Mouse (Mus musculus) skeletal muscle tissue, adult 2 months (tissue): Measurements from ENCODE around the gene Wdr31.
A peak's percentile ranks its signal among the peaks of the same experiment; 100 is the strongest.

Source experiments
- DNase-seq: peaks from one replicate; pipeline ENCODE4 v3.0.0-alpha.2; 2012; ENCODE audit warnings: low read depth, low spot score

Wdr31 gene

DNA sequence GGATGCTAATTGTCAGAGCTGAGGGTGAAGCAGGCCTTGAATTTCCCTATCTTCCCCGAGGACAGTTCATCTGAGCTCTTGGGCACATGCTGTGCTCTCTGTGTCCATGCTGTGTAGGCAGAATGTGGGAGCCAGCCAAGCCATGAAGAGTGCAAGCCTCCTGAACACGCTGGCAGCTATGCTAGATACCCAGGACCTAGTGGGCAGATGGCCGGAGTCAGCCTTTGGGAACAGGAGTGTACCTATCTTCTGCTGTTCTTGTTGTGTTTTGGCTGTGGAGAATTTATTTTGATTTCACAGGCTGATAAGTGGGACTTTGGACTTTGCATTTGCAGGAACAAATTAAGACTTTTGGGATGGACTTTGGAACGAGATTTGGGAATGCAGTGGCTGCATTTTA lies 30.2 kb downstream of the Wdr31 start:
- no peak for DNase-seq

DNA sequence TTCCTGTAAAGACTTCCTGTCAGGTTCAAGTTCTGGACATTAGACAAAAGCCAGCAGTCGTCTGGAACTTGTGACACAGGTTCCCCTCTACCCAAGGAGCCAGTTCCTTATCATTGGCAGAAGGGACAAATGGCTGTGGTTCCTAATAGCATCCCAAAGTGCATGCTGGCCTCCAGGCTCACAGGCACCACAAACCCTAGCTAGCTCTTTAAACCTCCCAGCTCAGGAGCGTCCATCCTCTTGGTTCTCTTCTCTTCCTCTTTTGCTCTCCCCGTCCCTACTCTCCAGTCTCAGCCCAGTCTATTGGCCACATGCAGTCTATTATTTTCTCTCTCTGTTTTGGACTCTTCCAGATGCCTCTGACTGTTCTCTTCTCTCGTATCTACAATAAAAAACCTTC lies 30.9 kb downstream of the Wdr31 start:
- DNase-seq = no peak

DNA sequence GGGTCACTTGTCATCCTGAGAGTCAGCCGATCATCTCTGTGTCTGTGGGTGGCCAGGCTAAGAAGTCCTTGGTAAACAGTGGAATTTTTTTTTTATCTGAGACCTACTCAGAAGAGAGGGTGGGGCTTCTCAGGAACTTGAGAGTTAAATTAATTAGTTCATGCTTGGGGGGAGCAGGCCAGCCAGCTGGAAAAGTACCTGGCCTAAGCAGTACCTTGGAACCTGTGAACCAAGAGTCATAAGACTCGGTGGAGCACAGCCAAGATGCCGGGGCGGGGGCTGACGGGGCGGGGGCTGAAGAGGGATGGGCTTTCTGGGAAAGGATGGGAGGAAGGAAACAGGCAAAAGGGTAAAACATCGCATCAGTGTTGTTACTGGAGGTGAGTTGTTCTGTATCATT lies 32.8 kb downstream of the Wdr31 start:
- DNase-seq = no peak

DNA sequence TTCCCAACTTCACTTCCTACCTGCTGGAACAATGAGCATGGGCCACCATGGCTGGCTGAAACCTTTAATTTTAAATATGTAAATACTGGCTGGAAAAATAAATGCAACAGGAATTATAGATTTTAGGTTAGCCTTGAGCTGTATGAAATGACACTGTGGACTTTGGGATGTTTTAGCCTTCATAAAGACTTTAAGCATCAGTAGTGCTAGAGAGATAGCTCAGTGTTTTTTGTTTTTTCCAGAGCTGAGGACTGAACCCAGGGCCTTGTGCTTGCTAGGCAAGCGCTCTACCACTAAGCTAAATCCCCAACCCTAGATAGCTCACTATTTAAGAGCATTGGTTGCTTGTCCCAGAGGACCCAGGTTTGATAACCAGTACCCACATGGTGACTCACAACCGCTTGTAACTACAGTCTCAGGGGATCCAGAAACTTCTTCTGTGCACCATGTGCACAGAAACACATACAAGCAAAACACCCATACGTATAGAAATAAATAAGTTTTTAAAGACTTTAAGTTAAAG lies 33.4 kb downstream of the Wdr31 start:
- no peak for DNase-seq

DNA sequence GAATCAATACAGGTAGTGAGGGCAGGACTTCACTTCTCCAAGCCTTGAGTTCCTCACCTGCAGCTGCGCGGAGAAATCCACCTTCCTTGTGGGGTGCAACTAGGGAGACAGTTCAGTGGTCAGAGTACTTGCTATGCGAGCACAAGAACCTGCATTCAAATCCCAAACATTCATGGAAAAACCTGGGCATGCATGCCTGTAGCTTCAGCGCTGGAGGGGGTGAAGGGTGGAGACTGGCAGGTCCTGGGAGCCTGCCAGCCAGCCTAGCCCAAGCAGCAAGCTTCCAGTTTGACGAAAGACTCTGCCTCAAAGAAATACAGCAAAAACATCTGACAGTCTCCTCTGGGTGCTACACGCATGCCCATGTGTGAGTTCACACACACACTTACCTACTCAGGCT lies 35.6 kb downstream of the Wdr31 start, which contains the start of gene Rnf183:
Rnf183 (minus strand) TSS at position 172 of the 400 bp plus-strand sequence.
- DNase-seq = no peak

DNA sequence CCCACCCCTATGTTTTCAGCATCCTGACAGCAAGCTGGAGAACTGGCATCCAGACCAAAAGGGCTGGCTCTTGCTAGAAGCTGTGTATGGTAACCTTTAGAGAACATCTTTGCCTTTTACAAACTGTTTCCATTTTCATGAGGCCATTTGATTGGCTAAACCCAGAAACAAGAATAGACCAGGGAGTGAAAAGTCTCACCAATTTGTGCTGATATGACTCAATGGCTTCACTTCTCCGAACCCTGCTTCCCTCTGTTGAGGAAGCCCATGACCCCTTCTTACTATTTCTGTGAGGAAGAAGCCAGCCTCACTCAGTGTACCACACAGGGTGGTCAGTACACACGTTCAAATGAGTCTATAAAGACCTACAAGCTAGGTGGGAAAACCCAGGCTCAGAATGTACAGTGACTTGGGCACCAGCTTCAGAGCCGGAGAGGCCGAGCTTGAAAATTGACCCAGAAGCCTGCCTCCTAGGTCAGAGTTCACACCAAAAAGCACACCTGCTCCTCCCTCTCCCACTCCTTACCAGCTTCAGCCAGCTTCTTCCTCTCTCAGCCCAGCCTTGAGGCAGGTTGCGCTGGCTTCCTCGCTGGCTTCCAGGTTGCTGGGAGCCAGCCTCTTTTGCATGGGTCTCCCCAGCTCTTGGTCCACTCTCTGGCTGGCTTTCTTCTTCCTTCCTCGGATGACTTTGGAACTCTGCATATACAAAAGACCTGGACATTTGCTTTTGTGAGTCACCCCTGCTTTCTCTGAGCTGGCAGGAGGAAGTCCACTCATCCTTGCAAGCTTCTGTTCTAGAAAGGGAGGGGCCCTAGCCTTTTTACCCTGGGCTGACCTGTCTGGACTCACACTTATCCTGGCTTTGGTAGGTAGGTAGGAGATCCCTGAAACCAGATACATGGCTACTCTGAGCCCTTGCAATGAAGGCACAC lies 36.5 kb downstream of the Wdr31 start:
- no peak for DNase-seq

DNA sequence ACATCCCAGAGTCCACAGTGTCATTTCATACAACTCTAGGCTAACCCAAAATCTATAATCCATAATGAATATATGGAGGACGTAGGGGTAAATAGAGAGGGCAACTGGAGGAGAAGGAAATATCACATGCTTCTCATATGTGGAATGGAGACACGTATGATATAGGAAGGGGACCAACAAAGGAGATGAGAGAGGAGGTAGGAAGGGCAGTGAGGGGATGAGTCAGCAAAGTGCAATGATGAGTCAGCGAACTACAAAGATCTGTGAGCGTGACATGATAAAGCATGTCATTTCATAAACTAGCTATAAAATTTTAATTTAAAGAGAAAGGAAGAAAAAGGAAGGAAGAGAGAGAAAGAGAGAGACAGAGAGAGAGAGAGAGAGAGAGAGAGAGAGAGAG lies 39.2 kb downstream of the Wdr31 start:
- no peak for DNase-seq

DNA sequence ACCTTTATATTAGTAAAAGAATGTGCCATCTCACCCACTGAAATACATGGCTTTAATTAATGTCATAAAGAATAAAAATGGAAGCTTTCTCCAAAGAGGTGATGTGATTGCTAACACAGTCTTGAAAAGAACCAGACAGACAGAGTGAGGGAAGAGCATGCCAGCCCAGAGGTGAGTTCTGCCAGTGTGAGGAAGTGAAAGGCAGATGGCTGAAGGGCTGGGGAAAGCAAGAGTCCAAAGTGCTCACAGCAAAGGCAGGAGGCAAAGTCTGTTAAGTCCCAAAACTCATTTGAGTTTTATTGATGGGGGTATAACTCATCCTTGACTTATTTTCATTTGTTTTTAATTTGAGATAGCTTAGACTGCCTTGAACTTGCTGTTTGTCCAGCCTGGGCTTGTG lies 40.0 kb downstream of the Wdr31 start:
- no peak for DNase-seq

DNA sequence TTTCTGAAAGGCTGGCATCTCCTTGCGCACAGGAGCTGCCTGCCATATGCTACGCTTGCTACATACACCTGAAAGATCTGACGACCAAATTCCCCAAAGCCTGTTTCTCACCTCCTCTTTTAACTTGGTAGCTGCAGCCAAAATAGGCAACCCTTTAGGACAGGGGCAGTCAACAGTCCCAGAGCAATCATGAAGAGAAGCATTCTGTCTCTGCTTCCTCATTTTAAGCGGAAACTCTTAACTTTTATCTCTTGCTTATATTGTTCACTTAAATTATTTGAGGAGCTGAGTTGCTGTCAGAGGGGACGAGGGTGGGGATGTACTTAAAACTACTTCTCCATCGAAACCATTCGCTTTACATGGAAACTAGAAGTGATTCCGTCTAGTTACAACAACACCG lies 41.1 kb downstream of the Wdr31 start:
- DNase-seq = no peak

DNA sequence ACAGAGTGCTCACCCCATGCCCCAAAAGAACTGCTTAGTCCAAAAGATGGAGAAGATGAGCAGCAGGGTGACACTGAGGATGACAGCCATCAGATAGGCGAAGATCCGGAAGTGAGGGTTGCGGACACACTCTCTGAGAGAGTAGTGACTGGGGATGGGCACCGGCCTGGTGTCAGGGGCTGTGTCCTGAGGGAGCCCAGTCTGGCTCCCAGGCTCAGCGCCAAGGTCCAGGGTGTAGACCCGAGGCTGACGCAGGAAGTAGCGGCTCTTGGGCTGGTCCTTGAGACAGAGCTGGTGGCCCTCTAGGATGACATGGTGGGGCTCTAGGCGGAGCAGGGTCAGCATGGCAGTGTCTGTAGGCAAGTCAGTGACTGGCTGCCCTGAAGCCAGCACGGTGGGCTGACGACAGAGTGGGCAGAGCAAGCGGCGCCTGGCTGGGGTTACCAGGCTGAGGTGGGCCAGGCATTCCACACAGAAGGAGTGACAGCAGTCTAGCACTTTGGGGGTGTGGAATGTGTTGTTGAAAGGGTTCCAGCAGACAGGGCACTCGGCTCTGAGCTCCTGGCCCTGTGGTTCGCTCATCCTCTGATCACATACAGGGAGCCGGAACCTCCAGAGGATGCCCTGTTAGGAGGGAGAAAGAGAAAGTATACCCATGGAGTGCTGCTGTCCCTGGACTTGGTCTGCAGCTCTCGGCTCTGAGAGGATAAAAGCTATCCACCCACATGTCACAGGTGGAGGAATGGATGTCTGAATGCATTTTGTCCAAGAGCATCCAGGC lies 42.5 kb downstream of the Wdr31 start:
- DNase-seq = no peak

DNA sequence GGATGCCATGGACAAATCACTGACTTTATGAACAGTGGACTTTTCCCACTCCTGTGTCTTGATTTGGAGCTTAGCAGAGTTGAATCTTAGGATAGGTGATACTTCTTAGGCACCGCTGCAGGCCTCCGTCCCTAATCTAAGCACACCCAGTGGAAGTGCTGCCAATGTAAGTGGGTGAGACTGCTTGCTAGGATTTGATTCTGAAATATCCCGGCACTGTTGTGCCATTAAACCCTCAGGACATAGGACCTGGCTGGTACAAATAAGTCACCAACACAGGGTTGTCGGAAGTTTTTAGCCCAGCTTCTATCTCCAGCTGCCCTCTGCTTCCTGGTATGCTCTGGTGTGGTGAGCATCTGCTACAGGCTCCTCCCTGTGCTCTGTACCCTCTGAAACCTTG lies 44.8 kb downstream of the Wdr31 start:
- no peak for DNase-seq

DNA sequence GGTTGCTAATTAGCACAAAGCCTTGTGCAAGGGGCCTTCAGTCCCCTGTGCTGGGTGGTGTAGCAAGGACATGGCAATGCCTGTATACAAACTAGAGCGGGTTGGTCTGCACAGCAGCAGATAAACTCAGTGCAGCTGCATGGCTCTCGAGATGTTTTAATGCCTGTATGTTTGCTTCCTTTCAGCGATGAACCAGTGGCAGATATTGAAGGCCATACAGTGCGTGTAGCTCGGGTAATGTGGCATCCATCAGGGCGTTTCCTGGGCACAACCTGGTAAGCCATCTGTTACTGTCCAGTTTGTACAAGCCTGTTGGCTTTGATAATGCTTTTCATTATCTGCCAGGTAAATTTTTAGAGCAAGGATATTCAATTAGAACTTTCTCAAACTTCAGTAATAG lies 51.6 kb downstream of the Wdr31 start:
- DNase-seq = no peak

DNA sequence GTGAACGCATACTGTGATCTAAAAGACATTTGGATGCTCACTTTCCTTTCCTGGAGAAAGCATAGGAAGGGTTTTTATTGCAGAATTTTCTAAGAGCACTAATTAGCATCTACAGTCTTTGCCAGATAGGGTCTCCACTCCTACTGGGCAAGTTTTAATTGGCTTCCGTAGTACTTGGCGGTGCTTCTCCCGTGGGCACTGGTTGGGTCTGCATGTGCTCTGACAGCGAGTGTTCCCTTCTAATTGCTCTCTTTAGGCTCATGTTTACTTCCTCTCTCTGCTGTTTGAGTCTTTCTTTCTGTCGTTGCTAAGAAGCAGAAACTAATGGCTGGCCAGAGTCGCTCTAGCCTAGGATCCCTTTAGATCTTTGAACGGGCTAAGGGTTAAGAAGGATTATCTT lies 52.2 kb downstream of the Wdr31 start:
- DNase-seq = no peak

DNA sequence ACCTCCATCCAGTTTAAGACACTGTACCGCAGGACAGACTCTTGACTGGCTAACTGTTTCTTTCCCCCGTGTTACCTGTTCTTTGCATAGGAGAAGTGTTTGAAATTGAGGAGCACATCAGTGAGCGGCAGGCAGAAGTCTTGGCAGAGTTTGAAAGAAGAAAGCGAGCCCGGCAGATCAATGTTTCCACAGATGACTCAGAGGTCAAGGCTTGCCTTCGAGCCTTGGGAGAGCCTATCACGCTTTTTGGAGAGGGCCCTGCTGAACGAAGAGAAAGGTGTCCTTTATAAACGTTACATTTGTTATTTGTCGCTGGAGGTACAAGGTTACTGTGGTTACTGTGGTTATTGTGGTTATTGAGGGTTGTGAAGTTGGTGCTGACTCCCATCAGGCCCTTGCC lies 59.1 kb downstream of the Wdr31 start:
- DNase-seq = no peak

DNA sequence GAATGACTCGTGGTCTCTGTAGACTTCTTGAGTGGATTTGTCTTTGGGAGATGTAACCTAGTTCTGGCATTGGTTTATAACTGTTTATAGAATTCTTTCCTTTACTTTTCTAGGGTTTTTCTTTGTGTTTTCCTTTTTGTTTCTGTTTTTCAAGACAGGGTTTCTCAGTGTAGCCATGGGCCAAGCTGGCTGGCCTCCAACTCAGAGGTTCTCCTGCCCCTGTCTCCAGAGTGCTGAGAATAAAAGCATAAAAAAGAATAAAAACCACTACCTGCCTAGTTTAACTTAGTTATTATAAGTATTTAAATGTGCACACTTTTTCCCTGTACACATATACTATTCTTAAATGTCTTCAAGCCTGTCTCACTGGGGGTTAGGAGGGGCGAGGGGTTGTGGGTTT lies 60.4 kb downstream of the Wdr31 start:
- DNase-seq = no peak

DNA sequence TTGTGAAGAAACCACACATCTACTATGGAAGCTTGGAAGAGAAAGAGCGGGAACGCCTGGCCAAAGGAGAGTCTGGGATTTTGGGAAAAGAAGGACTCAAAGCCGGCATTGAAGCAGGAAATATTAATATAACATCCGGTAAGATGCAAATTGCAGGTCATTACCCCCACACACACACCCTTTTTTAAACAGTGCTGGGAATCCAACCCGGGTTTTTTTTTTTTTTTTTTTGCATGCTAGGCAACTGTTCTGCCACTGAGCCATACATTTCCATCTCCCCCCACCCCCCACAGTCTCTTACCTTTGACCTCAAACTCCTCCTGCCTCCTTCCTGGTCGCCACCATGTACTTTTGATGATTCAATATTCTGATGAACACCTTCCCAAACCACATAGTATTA lies 61.1 kb downstream of the Wdr31 start:
- DNase-seq = no peak

DNA sequence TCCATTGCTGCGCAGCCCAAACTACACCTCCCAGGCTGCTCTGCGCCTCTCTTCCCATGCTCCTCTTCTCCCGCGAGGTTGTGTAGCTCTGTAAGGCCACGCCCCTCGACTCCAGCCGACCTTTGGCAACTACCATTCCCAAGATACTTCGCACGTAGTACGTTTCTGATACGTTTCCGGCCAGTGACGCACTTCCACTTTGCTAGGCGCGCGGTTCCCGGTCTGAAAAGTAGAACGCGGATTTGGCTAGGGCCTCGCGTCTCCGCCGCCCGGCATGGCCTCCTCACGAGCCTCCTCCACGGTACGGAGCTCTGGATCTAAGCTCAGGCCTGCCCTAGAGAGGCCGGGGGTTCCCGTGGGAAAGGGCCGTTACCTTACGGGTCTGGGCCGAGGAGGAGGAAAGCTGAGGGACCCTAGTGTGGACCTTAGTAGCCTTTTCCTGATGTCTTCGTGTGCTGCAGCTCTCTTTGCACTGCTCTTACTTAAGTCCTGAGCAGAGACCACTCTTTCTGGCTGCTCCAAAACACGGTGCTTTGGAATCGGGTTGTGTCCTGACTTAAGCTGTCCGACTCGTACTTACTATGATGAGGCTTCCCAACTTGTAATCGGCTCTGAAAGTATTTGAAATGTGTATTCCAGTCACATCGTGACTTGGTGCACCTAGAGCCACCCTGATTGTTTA lies 62.0 kb downstream of the Wdr31 start, which contains the start of the genes Cdc26 and Prpf4:
Cdc26 (minus strand) TSS at position 42 of the 682 bp plus-strand sequence.
Prpf4 (plus strand) TSS at position 197 of the 682 bp plus-strand sequence.
- peak; percentile 97 for DNase-seq

DNA sequence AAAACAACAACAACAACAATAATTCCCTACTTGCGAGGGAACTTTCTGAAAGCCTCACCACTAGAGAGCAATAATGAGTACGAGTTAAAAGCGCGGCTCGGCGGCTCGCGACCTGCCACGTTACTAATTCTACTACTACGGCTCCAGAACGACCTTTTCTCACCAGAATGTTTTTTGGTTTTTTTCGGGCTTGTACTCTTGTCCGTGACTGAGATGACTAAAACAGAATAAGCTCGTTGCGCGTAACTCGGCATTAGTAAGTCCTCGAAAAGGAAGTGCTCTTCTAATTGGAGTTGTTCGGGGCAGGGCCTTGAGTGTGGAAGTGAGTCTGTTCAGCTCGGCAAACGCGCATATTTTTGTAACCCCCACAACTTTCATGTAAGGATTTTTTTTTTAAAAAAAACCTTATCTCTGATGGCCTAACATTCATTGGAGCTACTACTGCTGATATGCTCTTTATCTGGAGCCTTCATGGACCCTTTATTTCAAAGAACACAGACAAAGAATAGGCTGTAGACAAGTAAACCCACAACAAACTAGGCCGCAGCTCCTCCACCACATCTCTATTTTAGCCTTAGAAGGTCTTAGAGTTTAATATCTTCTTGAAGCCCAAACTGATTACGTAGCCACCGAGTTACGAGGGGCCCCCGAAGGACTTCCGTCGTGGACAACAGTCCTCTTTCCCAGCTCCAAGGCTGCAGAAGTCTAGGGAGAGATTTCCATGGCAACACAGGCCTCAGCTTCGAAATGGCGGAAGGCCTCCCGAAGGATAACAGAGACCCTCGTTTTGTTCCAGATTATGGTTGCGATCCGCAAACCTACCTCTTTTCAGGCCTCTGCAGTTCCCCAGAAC lies 62.7 kb downstream of the Wdr31 start:
- DNase-seq = peak; percentile 23

DNA sequence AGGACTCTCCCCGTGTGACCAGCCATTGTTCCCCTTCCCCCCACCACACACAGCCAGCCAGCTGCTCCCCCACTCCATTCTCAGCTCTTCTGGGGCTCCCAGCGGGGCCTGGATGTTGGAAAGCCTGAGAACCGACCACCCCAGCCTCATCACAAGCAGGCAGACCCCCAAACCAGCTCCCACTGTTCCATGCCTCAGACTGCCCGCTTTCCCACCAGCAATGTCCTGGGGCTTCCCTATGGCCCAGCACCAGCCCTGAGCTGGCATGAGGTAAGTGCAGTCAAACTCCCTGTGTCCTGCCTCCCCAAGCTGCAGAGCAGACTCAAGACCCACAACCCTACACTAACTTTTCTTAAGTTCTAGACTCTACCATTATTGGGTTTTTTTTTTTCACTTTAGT lies 64.6 kb downstream of the Wdr31 start:
- no peak for DNase-seq

DNA sequence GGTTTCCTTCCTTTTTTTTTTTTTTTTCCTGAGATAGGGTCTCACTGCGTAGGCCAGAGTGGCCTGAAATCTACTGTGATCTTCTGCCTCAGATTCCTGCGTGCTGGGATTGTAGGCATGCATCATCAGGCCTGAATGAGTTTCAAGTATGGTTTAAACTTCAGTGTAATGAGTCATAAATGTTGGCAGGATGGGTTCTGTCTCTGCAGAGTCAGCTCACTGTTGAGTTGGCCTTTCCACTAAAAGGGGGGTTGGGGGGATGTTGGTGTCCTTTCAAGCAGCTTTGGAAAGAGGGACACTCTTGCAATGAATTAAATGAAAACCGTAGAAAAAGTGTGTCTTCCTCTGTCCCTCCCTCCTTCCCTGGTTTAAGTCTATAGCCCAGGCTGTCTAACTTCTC lies 71.7 kb downstream of the Wdr31 start:
- peak; percentile 17 for DNase-seq
